Mouse (Mus musculus) urinary bladder, postnatal 4 days (tissue): Measurements from ENCODE around the gene Bpifb9a.
A peak's percentile ranks its signal among the peaks of the same experiment; 100 is the strongest.
"Not testable (repeated sequence)": the region's sequence is repeated elsewhere in the genome, so short reads cannot be mapped to it uniquely, and the experiment has no call there.

Experiments
- DNase-seq, 2 experiments: peaks; one replicate each; pipeline ENCODE4 v3.0.0; 2021 to 2022; ENCODE audit warnings: low spot score in 2 of 2

Bpifb9a gene

GRCm38 (mm10) chr2:154257554-154257953 is at the start of gene Bpifb9a:
Gene Bpifb9a (plus strand): TSS chr2:154257854.
- not testable (repeated sequence) for DNase-seq

GRCm38 (mm10) chr2:154209112-154209511 is 48.5 kb upstream of the Bpifb9a start:
- no peak for DNase-seq

- DNase-seq = no peak
These were observed 46.5 kb upstream of the Bpifb9a start for GRCm38 (mm10) chr2:154211121-154211520.

- no peak for DNase-seq
These were observed 45.8 kb upstream of the Bpifb9a start for GRCm38 (mm10) chr2:154211881-154212280.

- DNase-seq = peak; percentile 49 to 70
These were observed 42.5 kb upstream of the Bpifb9a start for GRCm38 (mm10) chr2:154215191-154215590.

- no peak for DNase-seq
These were observed 37.7 kb upstream of the Bpifb9a start for GRCm38 (mm10) chr2:154219950-154220349.

GRCm38 (mm10) chr2:154223265-154223916 is 34.3 kb upstream of the Bpifb9a start, which contains the start of gene Bpifb5:
Gene Bpifb5 (plus strand): TSS chr2:154223742.
- no peak for DNase-seq

GRCm38 (mm10) chr2:154223917-154224273 is 33.8 kb upstream of the Bpifb9a start:
- no peak for DNase-seq

GRCm38 (mm10) chr2:154226991-154227390 is 30.7 kb upstream of the Bpifb9a start:
- DNase-seq = no peak

GRCm38 (mm10) chr2:154227830-154228229 is 29.8 kb upstream of the Bpifb9a start:
- no peak for DNase-seq

GRCm38 (mm10) chr2:154233426-154233825 is 24.2 kb upstream of the Bpifb9a start:
- no peak for DNase-seq

GRCm38 (mm10) chr2:154240771-154241170 is 16.9 kb upstream of the Bpifb9a start:
- DNase-seq = no peak

- not testable (repeated sequence) for DNase-seq
These were observed 14.9 kb upstream of the Bpifb9a start for GRCm38 (mm10) chr2:154242726-154243125.

GRCm38 (mm10) chr2:154243356-154244036 is 14.2 kb upstream of the Bpifb9a start:
- no peak for DNase-seq

- DNase-seq = no peak
These were observed 12.3 kb upstream of the Bpifb9a start for GRCm38 (mm10) chr2:154245322-154245721.

GRCm38 (mm10) chr2:154255254-154255653 is 2.4 kb upstream of the Bpifb9a start:
- DNase-seq = not testable (repeated sequence)

- no peak for DNase-seq
These were observed 1.9 kb upstream of the Bpifb9a start for GRCm38 (mm10) chr2:154255770-154256169.

GRCm38 (mm10) chr2:154264397-154264796 is 6.7 kb downstream of the Bpifb9a start:
- DNase-seq = not testable (repeated sequence)

- not testable (repeated sequence) for DNase-seq
These were observed 34.2 kb downstream of the Bpifb9a start for GRCm38 (mm10) chr2:154291866-154292265.

GRCm38 (mm10) chr2:154292833-154293232 is 35.2 kb downstream of the Bpifb9a start:
- DNase-seq = no peak

GRCm38 (mm10) chr2:154294746-154295145 is 37.1 kb downstream of the Bpifb9a start:
- DNase-seq = not testable (repeated sequence)

- peak in 1 of 2 experiments; percentile 74 for DNase-seq
These were observed 42.8 kb downstream of the Bpifb9a start for GRCm38 (mm10) chr2:154300496-154300895.

- DNase-seq = no peak
These were observed 44.1 kb downstream of the Bpifb9a start for GRCm38 (mm10) chr2:154301763-154302162.
